Mouse (Mus musculus) kidney, embryonic 15.5 days (tissue): ENCODE measurements around the gene Gmeb1. TPM values are rescaled to one million over a fixed set of nuclear protein-coding genes. Genes with fewer than 3 reads are reported as not detected.
"Not testable (repeated sequence)": the region's sequence is repeated elsewhere in the genome, so short reads cannot be mapped to it uniquely, and the experiment has no call there.

Source experiments
- ATAC-seq: fragments of 200-750 bp; cut with Nextera tagmentation; replicated peaks from 2 replicates; pipeline ENCODE4 v1.8.0; 2017; ENCODE audit warnings: moderate TSS enrichment; ENCODE audit not compliant: low FRiP score
- H3K27ac ChIP-seq: fragments of 300-500 bp; sonication (generic); 2 replicates; pipeline ENCODE4 v1.5.1; 2015; ENCODE audit warnings: mild to moderate bottlenecking, inconsistent platforms
- H3K27me3 ChIP-seq: fragments of 300-500 bp; sonication (generic); 2 replicates; pipeline ENCODE4 v1.6.1; 2015; ENCODE audit warnings: inconsistent platforms
- H3K36me3 ChIP-seq: fragments of 300-500 bp; sonication (generic); 2 replicates; pipeline ENCODE4 v1.6.1; 2015; ENCODE audit warnings: inconsistent platforms
- H3K4me1 ChIP-seq: fragments of 300-500 bp; sonication (generic); 2 replicates; pipeline ENCODE4 v1.6.1; 2015; ENCODE audit warnings: inconsistent platforms
- H3K4me2 ChIP-seq: fragments of 300-500 bp; sonication (generic); 2 replicates; pipeline ENCODE4 v1.6.1; 2015; ENCODE audit warnings: moderate library complexity, mild to moderate bottlenecking, inconsistent platforms
- H3K4me3 ChIP-seq: fragments of 300-500 bp; sonication (generic); replicated peaks from 2 replicates; pipeline ENCODE4 v1.5.1; 2015; ENCODE audit warnings: mild to moderate bottlenecking, inconsistent platforms
- H3K9ac ChIP-seq: fragments of 300-500 bp; sonication (generic); 2 replicates; pipeline ENCODE4 v1.6.1; 2015; ENCODE audit warnings: mild to moderate bottlenecking, inconsistent platforms
- H3K9me3 ChIP-seq: fragments of 300-500 bp; sonication (generic); replicated peaks from 2 replicates; pipeline ENCODE4 v1.6.1; 2016; ENCODE audit warnings: inconsistent platforms
- WGBS: fragments of 180-500 bp; shearing (Covaris S2); methylation state at CpG from one replicate; pipeline ENCODE4 v1.1.7; 2015; ENCODE audit warnings: mixed read lengths; 5-methylcytosine and 5-hydroxymethylcytosine counted together
- polyA plus RNA-seq: library from polyadenylated mRNA; unstranded; fragments of >200 nt; fragmentation: Nextera tagmentation; extraction: Ambion mirVana; gene quantifications from 2 replicates; pipeline ENCODE4 v1.2.1, GENCODE M21; 2015

The Gmeb1 gene
- polyA plus RNA-seq, 1 experiment from 2014 or later: 40.1 TPM

- Histone ChIP-seq H3K4me3 (no peak overlapping the region), H3K27me3 (no peaks in the 10 kb centered on the region), H3K4me1 (no peaks in the 10 kb centered on the region), H3K27ac (0 out of 2 replicates have a peak overlapping the region, but pooled peaks have one; percentile 9), H3K36me3 (peaks cover 86% of the 10 kb centered on the region), H3K9ac (no peak overlapping the region), H3K9me3 (no peaks in the 10 kb centered on the region), H3K4me2 (no peak overlapping the region)
- 76% methylated on average over 5 of the region's 5 CpGs for WGBS
- ATAC-seq: no peak
Measured at GRCm38 (mm10) chr4:132247451-132247997, 13.9 kb downstream of the Gmeb1 start.

GRCm38 (mm10) chr4:132245643-132246042, 15.8 kb downstream of the Gmeb1 start:
- no peak for ATAC-seq
- Histone ChIP-seq H3K36me3 (peaks cover 93% of the 10 kb centered on the region), H3K9me3 (no peaks in the 10 kb centered on the region), H3K27ac (no peak overlapping the region), H3K4me1 (no peaks in the 10 kb centered on the region), H3K4me2 (no peak overlapping the region), H3K4me3 (no peak overlapping the region), H3K27me3 (no peaks in the 10 kb centered on the region), H3K9ac (no peak overlapping the region)
- WGBS: 92% methylated on average over 3 of the region's 3 CpGs

- 81% methylated on average over 3 of the region's 3 CpGs for WGBS
Measured at GRCm38 (mm10) chr4:132241208-132241607, 20.2 kb downstream of the Gmeb1 start.

GRCm38 (mm10) chr4:132240367-132240766, 21.0 kb downstream of the Gmeb1 start:
- H3K9ac ChIP-seq: no peak overlapping the region
- 90% methylated on average over 3 of the region's 3 CpGs for WGBS
- no peak overlapping the region for H3K4me3 ChIP-seq
- no peak for ATAC-seq
- no peaks in the 10 kb centered on the region for H3K9me3 ChIP-seq
- no peak overlapping the region for H3K27ac ChIP-seq
- H3K27me3 ChIP-seq: no peaks in the 10 kb centered on the region
- H3K4me2 ChIP-seq: no peak overlapping the region
- H3K36me3 ChIP-seq: peaks cover 92% of the 10 kb centered on the region
- H3K4me1 ChIP-seq: no peaks in the 10 kb centered on the region

More at GRCm38 (mm10) chr4:132241208-132241607, 20.2 kb downstream of the Gmeb1 start:
- Histone ChIP-seq H3K36me3 (peaks cover 92% of the 10 kb centered on the region), H3K4me3 (no peak overlapping the region), H3K27ac (no peak overlapping the region), H3K4me1 (no peaks in the 10 kb centered on the region), H3K9me3 (no peaks in the 10 kb centered on the region), H3K27me3 (no peaks in the 10 kb centered on the region), H3K4me2 (no peak overlapping the region), H3K9ac (no peak overlapping the region)
- ATAC-seq: no peak

- H3K4me3 ChIP-seq: no peak overlapping the region
- peaks cover 97% of the 10 kb centered on the region for H3K36me3 ChIP-seq
- WGBS: 86% methylated on average over 4 of the region's 4 CpGs
- no peaks in the 10 kb centered on the region for H3K27me3 ChIP-seq
- ATAC-seq: no peak
- H3K4me2 ChIP-seq: no peak overlapping the region
- H3K9me3 ChIP-seq: no peaks in the 10 kb centered on the region
- no peaks in the 10 kb centered on the region for H3K4me1 ChIP-seq
- no peak overlapping the region for H3K27ac ChIP-seq
- H3K9ac ChIP-seq: no peak overlapping the region
Measured at GRCm38 (mm10) chr4:132238356-132238755, 23.0 kb downstream of the Gmeb1 start.

- Histone ChIP-seq H3K27ac (no peak overlapping the region), H3K9me3 (no peaks in the 10 kb centered on the region), H3K4me2 (no peak overlapping the region), H3K27me3 (no peaks in the 10 kb centered on the region), H3K36me3 (peaks cover 97% of the 10 kb centered on the region), H3K4me1 (no peaks in the 10 kb centered on the region), H3K9ac (no peak overlapping the region), H3K4me3 (no peak overlapping the region)
- 89% methylated on average over 8 of the region's 8 CpGs for WGBS
- ATAC-seq: no peak
Measured at GRCm38 (mm10) chr4:132234710-132235109, 26.7 kb downstream of the Gmeb1 start.

GRCm38 (mm10) chr4:132230422-132230821, 31.0 kb downstream of the Gmeb1 start:
- Histone ChIP-seq H3K4me1 (no peaks in the 10 kb centered on the region), H3K4me3 (no peak overlapping the region), H3K36me3 (peaks cover 97% of the 10 kb centered on the region), H3K4me2 (no peak overlapping the region), H3K27me3 (no peaks in the 10 kb centered on the region), H3K27ac (no peak overlapping the region), H3K9me3 (no peaks in the 10 kb centered on the region), H3K9ac (no peak overlapping the region)
- WGBS: 94% methylated on average over 5 of the region's 5 CpGs
- no peak for ATAC-seq

GRCm38 (mm10) chr4:132222001-132222400, 39.4 kb downstream of the Gmeb1 start:
- H3K9ac ChIP-seq, H3K27ac ChIP-seq, ATAC-seq, H3K9me3 ChIP-seq, H3K4me2 ChIP-seq, H3K4me3 ChIP-seq, H3K27me3 ChIP-seq, H3K4me1 ChIP-seq: not testable (repeated sequence)
- peaks cover 50% of the 10 kb centered on the region for H3K36me3 ChIP-seq
- WGBS: 96% methylated on average over 5 of the region's 5 CpGs

- H3K4me3 ChIP-seq, H3K4me1 ChIP-seq, H3K27me3 ChIP-seq, ATAC-seq, H3K27ac ChIP-seq, H3K9ac ChIP-seq, H3K9me3 ChIP-seq, H3K4me2 ChIP-seq: not testable (repeated sequence)
- H3K36me3 ChIP-seq: peaks cover 16% of the 10 kb centered on the region
- WGBS: 79% methylated on average over 6 of the region's 6 CpGs
Measured at GRCm38 (mm10) chr4:132218439-132218838, 43.0 kb downstream of the Gmeb1 start.

- H3K4me3 ChIP-seq: no peak overlapping the region
- ATAC-seq: no peak
- H3K27me3 ChIP-seq: no peaks in the 10 kb centered on the region
- no peak overlapping the region for H3K9ac ChIP-seq
- H3K9me3 ChIP-seq: no peaks in the 10 kb centered on the region
- peaks cover 1% of the 10 kb centered on the region; the same call in 1 of the 2 replicates for H3K4me1 ChIP-seq
- no peak overlapping the region for H3K27ac ChIP-seq
- peaks cover 10% of the 10 kb centered on the region for H3K36me3 ChIP-seq
- no peak overlapping the region for H3K4me2 ChIP-seq
- WGBS: 80% methylated on average over 2 of the region's 2 CpGs
Measured at GRCm38 (mm10) chr4:132217781-132218180, 43.6 kb downstream of the Gmeb1 start.

GRCm38 (mm10) chr4:132216602-132217001, 44.8 kb downstream of the Gmeb1 start:
- H3K4me2 ChIP-seq: no peak overlapping the region
- H3K9me3 ChIP-seq: no peaks in the 10 kb centered on the region
- no peaks in the 10 kb centered on the region for H3K36me3 ChIP-seq
- no peak overlapping the region for H3K9ac ChIP-seq
- peaks cover 8% of the 10 kb centered on the region for H3K4me1 ChIP-seq
- H3K4me3 ChIP-seq: no peak overlapping the region
- no peak for ATAC-seq
- WGBS: 84% methylated on average over 1 of the region's 1 CpGs
- H3K27ac ChIP-seq: no peak overlapping the region
- H3K27me3 ChIP-seq: no peaks in the 10 kb centered on the region

- 62% methylated on average over 4 of the region's 4 CpGs for WGBS
- ATAC-seq: no peak
- no peak overlapping the region for H3K4me2 ChIP-seq
Measured at GRCm38 (mm10) chr4:132214847-132215246, 46.6 kb downstream of the Gmeb1 start.

More at GRCm38 (mm10) chr4:132214847-132215246, 46.6 kb downstream of the Gmeb1 start:
- Histone ChIP-seq H3K27ac (no peak overlapping the region), H3K4me1 (peaks cover 17% of the 10 kb centered on the region), H3K27me3 (no peaks in the 10 kb centered on the region), H3K9me3 (no peaks in the 10 kb centered on the region), H3K36me3 (peaks cover 6% of the 10 kb centered on the region; the same call in 1 of the 2 replicates), H3K9ac (no peak overlapping the region), H3K4me3 (no peak overlapping the region)
